In genomic region chr6:121440696-121441220, GRCm38 (mm10) we compare ENCODE assay signal across 24 mouse cellular contexts. TPM values are rescaled to one million over a fixed set of nuclear protein-coding genes. Genes with fewer than 3 reads are reported as not detected.
DNase-seq lines count a peak whose midpoint lies in the region; ATAC-seq and TF ChIP-seq lines count a peak whose summit lies in the region.
"Had no signal": no experiment of that assay in that cellular context is flagged by ENCODE, and none has a peak within 500 bp of the region (broad histone marks: within the 10 kb centered on the region; RNA-seq: fewer than 3 reads in every experiment).

No protein-coding gene starts in this region.

- no peaks in the 10 kb centered on the region for H3K4me1 ChIP-seq in forebrain, embryonic 11.5 days (replicated peaks; ENCODE audit: control insufficient read depth, insufficient read depth, low read length)
- H3K4me1 ChIP-seq in forebrain, embryonic 12.5 days: peaks cover 9% of the 10 kb centered on the region
- H3K4me1 ChIP-seq in midbrain, embryonic 16.5 days (ENCODE audit: control insufficient read depth, insufficient read depth, low read length): no peaks in the 10 kb centered on the region
- H3K4me1 ChIP-seq in midbrain, embryonic 14.5 days (ENCODE audit: control insufficient read depth, insufficient read depth, low read length): no peaks in the 10 kb centered on the region
- H3K4me1 ChIP-seq in limb, embryonic 10.5 days: peaks cover 9% of the 10 kb centered on the region
- no peaks in the 10 kb centered on the region for H3K4me1 ChIP-seq in intestine, postnatal 0 days (replicated peaks; ENCODE audit: control insufficient read depth, insufficient read depth, low read length)
- H3K4me1 ChIP-seq: embryonic facial prominence, embryonic 13.5 days; megakaryocyte, embryonic 14.5 days had no signal

- no peak overlapping the region for H3K4me2 ChIP-seq in forebrain, embryonic 11.5 days (ENCODE audit: low read depth, low read length, severe bottlenecking)
- no peak overlapping the region for H3K4me2 ChIP-seq in forebrain, embryonic 12.5 days
- H3K4me2 ChIP-seq in midbrain, embryonic 16.5 days (ENCODE audit: low read length): no peak overlapping the region
- no peak overlapping the region for H3K4me2 ChIP-seq in midbrain, embryonic 14.5 days (ENCODE audit: low read length)
- H3K4me2 ChIP-seq in intestine, postnatal 0 days (replicated peaks; ENCODE audit: low read depth): no peak overlapping the region
- H3K4me2 ChIP-seq: embryonic facial prominence, embryonic 13.5 days had no signal

- H3K4me3 ChIP-seq in forebrain, embryonic 11.5 days (ENCODE audit: low read depth, low read length): no peak overlapping the region
- H3K4me3 ChIP-seq in forebrain, embryonic 12.5 days (replicated peaks): no peak overlapping the region
- H3K4me3 ChIP-seq in midbrain, embryonic 16.5 days (ENCODE audit: low read depth, low read length): no peak overlapping the region
- no peak overlapping the region for H3K4me3 ChIP-seq in midbrain, embryonic 14.5 days (replicated peaks; ENCODE audit: low read depth, low read length)
- no peak overlapping the region for H3K4me3 ChIP-seq in limb, embryonic 10.5 days
- H3K4me3 ChIP-seq in intestine, postnatal 0 days (ENCODE audit: low read depth, low read length): no peak overlapping the region
- H3K4me3 ChIP-seq: embryonic facial prominence, embryonic 13.5 days; heart, adult 2 months; megakaryocyte, embryonic 14.5 days had no signal

- 12% methylated on average over 5 of the region's 5 CpGs for WGBS in forebrain, embryonic 11.5 days
- 12% methylated on average over 5 of the region's 5 CpGs for WGBS in forebrain, embryonic 12.5 days
- WGBS in midbrain, embryonic 16.5 days: 21% methylated on average over 5 of the region's 5 CpGs
- WGBS in midbrain, embryonic 14.5 days: 21% methylated on average over 5 of the region's 5 CpGs
- WGBS in limb, embryonic 10.5 days: 16% methylated on average over 5 of the region's 5 CpGs
- WGBS in intestine, postnatal 0 days: 23% methylated on average over 4 of the region's 5 CpGs

- H3K36me3 ChIP-seq in forebrain, embryonic 11.5 days (ENCODE audit: control insufficient read depth, insufficient read depth, low read length): no peaks in the 10 kb centered on the region
- H3K36me3 ChIP-seq in forebrain, embryonic 12.5 days (replicated peaks): no peaks in the 10 kb centered on the region
- H3K36me3 ChIP-seq in midbrain, embryonic 16.5 days (ENCODE audit: control insufficient read depth, insufficient read depth, low read length): peaks cover 10% of the 10 kb centered on the region; the same call in 1 of the 2 replicates
- H3K36me3 ChIP-seq in midbrain, embryonic 14.5 days (ENCODE audit: control insufficient read depth, insufficient read depth, low read length): 0 out of 2 replicates have a peak, but pooled peaks cover 5% of the 10 kb centered on the region
- no peaks in the 10 kb centered on the region for H3K36me3 ChIP-seq in limb, embryonic 10.5 days
- H3K36me3 ChIP-seq in intestine, postnatal 0 days (ENCODE audit: control insufficient read depth, insufficient read depth): no peaks in the 10 kb centered on the region
- H3K36me3 ChIP-seq: embryonic facial prominence, embryonic 13.5 days; G1E had no signal

- intact Hi-C loops in left cerebral cortex, postnatal 25 days (cut with DNase I): no loop called here

- no peak overlapping the region for H3K27ac ChIP-seq in forebrain, embryonic 11.5 days (ENCODE audit: low read depth, low read length)
- H3K27ac ChIP-seq in forebrain, embryonic 12.5 days: no peak overlapping the region
- H3K27ac ChIP-seq in midbrain, embryonic 16.5 days (ENCODE audit: low read length): no peak overlapping the region
- no peak overlapping the region for H3K27ac ChIP-seq in midbrain, embryonic 14.5 days (replicated peaks; ENCODE audit: low read depth, low read length)
- 0 out of 2 replicates have a peak overlapping the region, but pooled peaks have one; percentile 6 for H3K27ac ChIP-seq in limb, embryonic 10.5 days
- H3K27ac ChIP-seq in intestine, postnatal 0 days (ENCODE audit: low read depth, low read length): no peak overlapping the region
- H3K27ac ChIP-seq: embryonic facial prominence, embryonic 13.5 days; heart, adult 2 months had no signal

- DNase-seq in forebrain, embryonic 11.5 days (ENCODE audit: low spot score): no peak
- DNase-seq in midbrain, embryonic 14.5 days: no peak
- no peak for DNase-seq in limb, embryonic 10.5 days (ENCODE audit: low spot score)
- no peak for DNase-seq in left cerebral cortex, postnatal 25 days (ENCODE audit: low spot score in 2 of 2)
- DNase-seq: adrenal gland, postnatal 14 days; cerebellum, adult 11-12 months; cerebellum, postnatal 14 days; gastrocnemius, postnatal 25 days; heart, adult 2 months; heart, postnatal 4 days; kidney, adult 11 months; liver; lung, postnatal 10 days; right cerebral cortex, postnatal 4 days had no signal

- H3K9ac ChIP-seq in forebrain, embryonic 11.5 days (ENCODE audit: low read length): no peak overlapping the region
- H3K9ac ChIP-seq in forebrain, embryonic 12.5 days: no peak overlapping the region
- H3K9ac ChIP-seq in midbrain, embryonic 16.5 days (ENCODE audit: low read depth, low read length): no peak overlapping the region
- no peak overlapping the region for H3K9ac ChIP-seq in midbrain, embryonic 14.5 days (replicated peaks; ENCODE audit: low read length)
- no peak overlapping the region for H3K9ac ChIP-seq in intestine, postnatal 0 days (ENCODE audit: low read depth, low read length)
- H3K9ac ChIP-seq: embryonic facial prominence, embryonic 13.5 days had no signal

- no peaks in the 10 kb centered on the region for H3K9me3 ChIP-seq in forebrain, embryonic 11.5 days (ENCODE audit: control insufficient read depth, low read length)
- no peaks in the 10 kb centered on the region for H3K9me3 ChIP-seq in forebrain, embryonic 12.5 days
- H3K9me3 ChIP-seq in midbrain, embryonic 16.5 days (replicated peaks; ENCODE audit: control insufficient read depth, low read length, poor library complexity, severe bottlenecking): no peaks in the 10 kb centered on the region
- no peaks in the 10 kb centered on the region for H3K9me3 ChIP-seq in midbrain, embryonic 14.5 days (ENCODE audit: control insufficient read depth, low read length)
- H3K9me3 ChIP-seq in limb, embryonic 10.5 days (replicated peaks): no peaks in the 10 kb centered on the region
- no peaks in the 10 kb centered on the region for H3K9me3 ChIP-seq in intestine, postnatal 0 days (ENCODE audit: control insufficient read depth)
- H3K9me3 ChIP-seq: embryonic facial prominence, embryonic 13.5 days; megakaryocyte, embryonic 14.5 days had no signal

- ATAC-seq in forebrain, embryonic 11.5 days (replicated peaks; ENCODE audit: low FRiP score): 0 out of 2 replicates have a peak, but pooled peaks have one; percentile 33
- ATAC-seq in forebrain, embryonic 12.5 days (ENCODE audit: low FRiP score): no peak
- ATAC-seq in midbrain, embryonic 16.5 days: peak; percentile 22; the same call in 1 of the 2 replicates
- ATAC-seq in midbrain, embryonic 14.5 days (ENCODE audit: low FRiP score, low TSS enrichment): no peak
- no peak for ATAC-seq in intestine, postnatal 0 days

- no peaks in the 10 kb centered on the region for H3K27me3 ChIP-seq in forebrain, embryonic 11.5 days (ENCODE audit: control insufficient read depth, insufficient read depth, low read length)
- H3K27me3 ChIP-seq in forebrain, embryonic 12.5 days: no peaks in the 10 kb centered on the region
- H3K27me3 ChIP-seq in midbrain, embryonic 16.5 days (ENCODE audit: control insufficient read depth, insufficient read depth, low read depth, low read length): no peaks in the 10 kb centered on the region
- H3K27me3 ChIP-seq in midbrain, embryonic 14.5 days (ENCODE audit: control insufficient read depth, insufficient read depth, low read length): no peaks in the 10 kb centered on the region
- H3K27me3 ChIP-seq in limb, embryonic 10.5 days (ENCODE audit: low read depth, poor library complexity, severe bottlenecking): no peaks in the 10 kb centered on the region
- H3K27me3 ChIP-seq in intestine, postnatal 0 days (replicated peaks; ENCODE audit: control insufficient read depth, insufficient read depth, low read length): no peaks in the 10 kb centered on the region
- H3K27me3 ChIP-seq: embryonic facial prominence, embryonic 13.5 days had no signal

- no peak for TF ChIP-seq CTCF in intestine, postnatal 0 days (IDR thresholded peaks at IDR 0.05; ENCODE audit: low read depth)

RNA-seq across cellular contexts. Expression of gene Iqsec3, which starts 32.7 kb away (rescaled TPM):
- polyA plus RNA-seq in forebrain, embryonic 11.5 days (2014; fragmentation: Nextera tagmentation; extraction: Ambion mirVana): 0.90 and 1.1 TPM in 2 replicates
- 2.4 TPM in 2 replicates for polyA plus RNA-seq in forebrain, embryonic 12.5 days (2016; fragmentation: Nextera tagmentation; extraction: Ambion mirVana)
- polyA plus RNA-seq in midbrain, embryonic 16.5 days (2015; fragmentation: Nextera tagmentation; extraction: Ambion mirVana): 10.2 and 11.0 TPM in 2 replicates
- 11.2 and 11.6 TPM in 2 replicates for polyA plus RNA-seq in midbrain, embryonic 14.5 days (2014; fragmentation: Nextera tagmentation; extraction: Ambion mirVana)
- 0.03 TPM in 2 replicates for polyA plus RNA-seq in limb, embryonic 10.5 days (2016; fragmentation: Nextera tagmentation; extraction: Ambion mirVana)
- 0.16 and 0.18 TPM in 2 replicates for polyA plus RNA-seq in intestine, postnatal 0 days (2015; fragmentation: Nextera tagmentation; extraction: Ambion mirVana)
- 10 to 100 TPM; 97.6 to 98.3 TPM for total RNA-seq in left cerebral cortex, postnatal 25 days (2021)
- total RNA-seq: neutrophil, adult 5-6 weeks had no signal
- polyA plus RNA-seq: G1E; heart, embryonic 14.5 days; liver, embryonic 16.5 days; thymus, postnatal 0 days had no signal

Comparison
In these comparisons a context has a peak if more than half of its experiments do, and no peak if none do; other contexts are left out.
1. ATAC-seq: peak in forebrain, embryonic 11.5 days (single experiment) and midbrain, embryonic 16.5 days (single experiment); none in forebrain, embryonic 12.5 days (single experiment), midbrain, embryonic 14.5 days (single experiment) and intestine, postnatal 0 days (single experiment).